Mouse (Mus musculus) thymus, adult 2 months (tissue): Measurements from ENCODE around the gene Plk3. TPM values are rescaled to one million over a fixed set of nuclear protein-coding genes. Genes with fewer than 3 reads are reported as not detected.

Experiments used
- DNase-seq: peaks from one replicate; pipeline ENCODE4 v3.0.0; 2021
- H3K27ac ChIP-seq: fragments of 200-500 bp; 2 replicates; pipeline ENCODE4 v1.5.1; 2012; ENCODE audit warnings: low read length, control low read depth; ENCODE audit not compliant: control insufficient read depth, insufficient read depth
- H3K27me3 ChIP-seq: fragments of 200-500 bp; 2 replicates; pipeline ENCODE4 v1.6.1; 2012; ENCODE audit warnings: mild to moderate bottlenecking, low read length, moderate library complexity, mixed read lengths; ENCODE audit not compliant: control insufficient read depth, insufficient read depth
- H3K36me3 ChIP-seq: fragments of 200-500 bp; 2 replicates; pipeline ENCODE4 v1.6.1; 2012; ENCODE audit warnings: mild to moderate bottlenecking, low read length, moderate library complexity; ENCODE audit not compliant: control insufficient read depth, insufficient read depth
- H3K4me1 ChIP-seq: fragments of 200-500 bp; replicated peaks from 2 replicates; pipeline ENCODE4 v1.6.1; 2012; ENCODE audit warnings: low read length; ENCODE audit not compliant: control insufficient read depth, insufficient read depth
- H3K4me3 ChIP-seq: fragments of 200-500 bp; 2 replicates; pipeline ENCODE4 v1.5.1; 2012; ENCODE audit warnings: mild to moderate bottlenecking, low read length, control low read depth, moderate library complexity; ENCODE audit not compliant: control insufficient read depth, insufficient read depth
- CTCF ChIP-seq: fragments of 200-500 bp; IDR thresholded peaks from 2 replicates; pipeline ENCODE4 v1.5.1; 2012; ENCODE audit warnings: mild to moderate bottlenecking, control low read depth, low read length, moderate library complexity, borderline replicate concordance; ENCODE audit not compliant: control insufficient read depth, poor library complexity, insufficient read depth; ENCODE audit errors: extremely low read depth
- POLR2A ChIP-seq: fragments of 200-500 bp; IDR thresholded peaks from 2 replicates; pipeline ENCODE4 v1.6.1; 2012; ENCODE audit warnings: mild to moderate bottlenecking, low read length, control low read depth, moderate library complexity; ENCODE audit not compliant: control insufficient read depth, poor library complexity, insufficient read depth; ENCODE audit errors: extremely low read depth
- WGBS: fragments of 180-500 bp; shearing (Covaris S2); methylation state at CpG from one replicate; pipeline ENCODE4 v1.1.7; 2018; 5-methylcytosine and 5-hydroxymethylcytosine counted together
- polyA plus RNA-seq: library from polyadenylated mRNA; depleted of rRNA; stranded (reverse); fragments of >200 nt; gene quantifications from 2 replicates; pipeline ENCODE4 v1.2.3, GENCODE M21; 2012

Gene Plk3
- polyA plus RNA-seq, 1 experiment = 21.4 TPM

DNA sequence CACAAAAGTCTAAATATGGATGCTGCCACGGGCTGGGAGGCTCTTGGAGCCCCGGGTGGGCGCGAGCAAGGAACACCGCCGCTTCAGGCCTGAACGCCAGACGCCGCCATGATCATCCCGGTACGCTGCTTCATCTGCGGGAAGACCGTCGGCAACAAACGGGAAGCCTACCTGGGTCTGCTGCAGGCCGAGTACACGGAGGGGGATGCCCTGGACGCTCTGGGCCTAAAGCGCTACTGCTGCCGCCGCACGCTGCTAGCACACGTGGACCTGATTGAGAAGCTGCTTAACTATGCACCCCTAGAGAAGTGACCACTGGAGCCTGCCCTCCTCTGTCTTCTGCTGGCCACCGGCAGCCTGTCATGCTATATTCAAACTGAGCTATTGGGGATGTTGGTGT lies 15.1 kb upstream of the Plk3 start:
- TF ChIP-seq CTCF = no peak
- TF ChIP-seq POLR2A = no peak
- no peak for DNase-seq
- no peaks in the 10 kb centered on the region for H3K27me3 ChIP-seq
- 96% methylated on average over 24 of the region's 24 CpGs for WGBS
- H3K27ac ChIP-seq = no peak overlapping the region
- peaks cover 36% of the 10 kb centered on the region for H3K36me3 ChIP-seq
- H3K4me3 ChIP-seq = no peak overlapping the region
- no peaks in the 10 kb centered on the region for H3K4me1 ChIP-seq

DNA sequence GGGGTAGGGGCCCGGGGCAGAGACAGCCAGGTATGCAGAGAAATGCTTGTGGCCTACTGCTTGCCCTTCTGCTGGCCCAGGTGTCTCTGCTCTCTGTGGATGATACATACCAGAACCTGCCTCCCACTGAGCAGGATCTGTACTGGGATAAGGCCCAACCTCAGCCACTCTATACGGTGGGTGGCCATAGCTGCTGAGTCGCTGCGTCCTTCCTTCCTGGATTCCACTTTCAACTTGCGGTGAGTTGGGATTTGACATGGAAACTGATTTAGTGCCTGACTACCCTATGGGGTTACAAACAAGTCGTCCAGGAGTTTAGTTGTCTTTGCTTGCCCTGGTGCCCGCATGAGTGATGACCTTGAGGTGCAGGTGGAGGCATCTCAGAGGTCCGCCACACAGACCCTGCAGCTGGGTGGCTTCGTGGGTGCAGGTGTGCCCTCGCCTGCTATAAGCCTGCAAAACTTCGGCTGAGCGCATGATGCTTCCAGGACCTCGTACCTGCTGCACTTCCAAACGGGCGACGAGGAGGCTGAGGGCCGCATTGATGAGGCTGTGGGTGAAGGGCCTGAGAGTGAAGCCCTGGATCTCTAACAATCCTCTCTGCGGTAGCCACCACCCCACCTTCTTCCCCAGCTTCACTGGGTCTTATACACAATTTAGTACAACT lies 14.4 kb upstream of the Plk3 start:
- TF ChIP-seq POLR2A (no peak), CTCF (no peak)
- Histone ChIP-seq H3K27me3 (no peaks in the 10 kb centered on the region), H3K4me1 (no peaks in the 10 kb centered on the region), H3K36me3 (peaks cover 30% of the 10 kb centered on the region), H3K4me3 (no peak overlapping the region), H3K27ac (no peak overlapping the region)
- WGBS = 83% methylated on average over 18 of the region's 18 CpGs
- no peak for DNase-seq

DNA sequence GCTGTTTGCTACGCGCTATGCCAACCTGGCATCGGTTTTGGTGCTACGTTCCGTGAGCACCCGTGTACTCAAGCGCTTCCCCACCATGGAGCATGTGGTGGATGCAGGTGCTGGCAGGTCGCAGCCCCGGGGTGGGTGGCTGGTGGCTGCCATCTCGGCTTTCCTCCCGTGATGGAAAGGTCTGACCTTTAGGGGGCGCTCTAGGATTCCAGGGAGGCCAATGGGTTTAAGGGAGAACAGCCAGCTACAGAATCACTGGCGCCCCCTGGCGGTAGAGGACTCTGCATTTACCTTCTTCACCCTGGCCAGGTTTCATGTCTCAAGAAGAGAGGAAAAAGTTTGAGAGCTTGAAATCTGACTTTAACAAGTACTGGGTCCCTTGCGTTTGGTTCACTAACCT lies 12.4 kb upstream of the Plk3 start:
- 49% methylated on average over 15 of the region's 15 CpGs for WGBS

DNA sequence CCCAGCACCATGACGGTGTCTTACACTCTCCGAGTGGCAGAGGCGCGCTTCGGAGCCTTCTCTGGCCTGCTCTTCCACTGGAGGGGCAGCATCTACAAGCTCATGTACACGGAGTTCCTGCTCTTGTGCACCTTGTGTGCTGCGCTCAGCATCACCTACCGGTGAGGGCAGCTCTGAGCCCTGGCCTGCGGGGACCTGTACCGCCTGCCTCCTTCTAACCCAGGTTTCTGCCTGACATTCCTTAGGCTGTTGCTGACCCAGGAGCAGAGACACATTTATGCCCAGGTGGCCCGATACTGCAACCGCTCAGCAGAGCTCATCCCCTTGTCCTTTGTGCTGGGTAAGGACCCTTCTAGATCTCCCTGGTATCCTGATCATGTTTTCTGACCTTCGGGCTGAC lies 11.5 kb upstream of the Plk3 start:
- H3K4me3 ChIP-seq = no peak overlapping the region
- 91% methylated on average over 13 of the region's 13 CpGs for WGBS
- TF ChIP-seq POLR2A (no peak), CTCF (no peak)
- DNase-seq = no peak
- H3K36me3 ChIP-seq = peaks cover 3% of the 10 kb centered on the region
- no peak overlapping the region for H3K27ac ChIP-seq
- H3K4me1 ChIP-seq = no peaks in the 10 kb centered on the region
- H3K27me3 ChIP-seq = no peaks in the 10 kb centered on the region

More for the DNA sequence above, 12.4 kb upstream of the Plk3 start:
- H3K36me3 ChIP-seq = peaks cover 12% of the 10 kb centered on the region
- H3K27me3 ChIP-seq = no peaks in the 10 kb centered on the region
- no peak overlapping the region for H3K4me3 ChIP-seq
- TF ChIP-seq CTCF = peak; percentile 88; the same call in 1 of the 2 replicates
- TF ChIP-seq POLR2A = no peak
- DNase-seq = peak; percentile 87
- H3K4me1 ChIP-seq = no peaks in the 10 kb centered on the region
- H3K27ac ChIP-seq = no peak overlapping the region

DNA sequence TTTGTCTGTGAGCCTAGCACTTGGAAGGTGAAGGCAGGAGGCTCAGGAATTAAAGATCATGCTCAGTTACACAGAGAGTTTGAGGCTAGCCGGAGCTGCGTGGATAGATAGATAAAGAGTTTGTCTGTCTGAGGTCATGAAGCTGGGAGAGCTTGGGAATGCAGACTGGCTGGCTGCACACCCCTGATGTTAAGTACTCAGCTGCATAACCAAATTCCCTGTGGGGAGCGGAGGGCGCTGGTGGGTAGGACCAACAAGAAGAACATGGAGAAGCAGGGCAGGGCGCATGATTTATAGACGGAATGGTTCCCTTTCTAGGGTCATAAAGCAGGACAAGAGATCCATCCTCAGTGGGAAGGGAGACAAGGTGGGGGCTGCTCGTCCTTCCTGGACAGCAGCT lies 9.3 kb upstream of the Plk3 start:
- 91% methylated on average over 7 of the region's 7 CpGs for WGBS
- H3K4me1 ChIP-seq = peaks cover 3% of the 10 kb centered on the region

GRCm38 (mm10) chr4:117140613-117141012 lies 6.8 kb upstream of the Plk3 start:
- DNase-seq = no peak
- no peaks in the 10 kb centered on the region for H3K36me3 ChIP-seq
- 41% methylated on average over 4 of the region's 4 CpGs for WGBS
- no peak overlapping the region for H3K27ac ChIP-seq
- H3K27me3 ChIP-seq = no peaks in the 10 kb centered on the region
- no peak for TF ChIP-seq CTCF
- no peak for TF ChIP-seq POLR2A
- H3K4me3 ChIP-seq = no peak overlapping the region
- peaks cover 3% of the 10 kb centered on the region for H3K4me1 ChIP-seq

More for the DNA sequence above, 9.3 kb upstream of the Plk3 start:
- Histone ChIP-seq H3K36me3 (no peaks in the 10 kb centered on the region), H3K4me3 (no peak overlapping the region), H3K27ac (no peak overlapping the region), H3K27me3 (no peaks in the 10 kb centered on the region)
- DNase-seq = no peak
- no peak for TF ChIP-seq CTCF
- TF ChIP-seq POLR2A = no peak

GRCm38 (mm10) chr4:117139217-117139612 lies 5.5 kb upstream of the Plk3 start:
- WGBS = 1% methylated on average over 2 of the region's 2 CpGs
- Histone ChIP-seq H3K36me3 (no peaks in the 10 kb centered on the region), H3K4me1 (peaks cover 7% of the 10 kb centered on the region), H3K27me3 (no peaks in the 10 kb centered on the region), H3K4me3 (no peak overlapping the region), H3K27ac (no peak overlapping the region)
- no peak for TF ChIP-seq CTCF
- no peak for TF ChIP-seq POLR2A
- peak; percentile 45 for DNase-seq
